Mouse (Mus musculus) C2C12 (cell line): Measurements from ENCODE around the gene Aes. TPM values are rescaled to one million over a fixed set of nuclear protein-coding genes. Genes with fewer than 3 reads are reported as not detected.

Experiments
- H3K27me3 ChIP-seq: one replicate; pipeline ENCODE4 v1.6.1; 2011; ENCODE audit not compliant: control insufficient read depth, insufficient read depth, insufficient read length
- H3K36me3 ChIP-seq: one replicate; pipeline ENCODE4 v1.6.1; 2011; ENCODE audit not compliant: control insufficient read depth, insufficient read depth
- H3K4me3 ChIP-seq: one replicate; pipeline ENCODE4 v1.5.1; 2011; ENCODE audit warnings: mild to moderate bottlenecking, control low read depth; ENCODE audit not compliant: poor library complexity, insufficient read depth, severe bottlenecking
- H3K79me2 ChIP-seq: one replicate; pipeline ENCODE4 v1.6.1; 2011; ENCODE audit not compliant: control insufficient read depth, insufficient read depth
- H3K79me3 ChIP-seq: one replicate; pipeline ENCODE4 v1.6.1; 2011; ENCODE audit warnings: low read depth, control low read depth
- H3ac ChIP-seq: one replicate; pipeline ENCODE3; 2011; ENCODE audit warnings: low read depth; ENCODE audit not compliant: control insufficient read depth, insufficient read length
- CEBPB ChIP-seq: IDR thresholded peaks from one replicate; pipeline ENCODE4 v1.6.1; 2011; ENCODE audit warnings: low read depth, mild to moderate bottlenecking, control low read depth, moderate library complexity
- CTCF ChIP-seq: IDR thresholded peaks from one replicate; pipeline ENCODE4 v1.5.1; 2011; ENCODE audit not compliant: control insufficient read depth, insufficient read depth, insufficient read length
- FOSL1 ChIP-seq: IDR thresholded peaks from one replicate; pipeline ENCODE4 v1.8.0; 2011; ENCODE audit warnings: mild to moderate bottlenecking, low read length; ENCODE audit not compliant: poor library complexity, insufficient read depth, severe bottlenecking
- MAX ChIP-seq: IDR thresholded peaks from one replicate; pipeline ENCODE4 v1.6.1; 2011; ENCODE audit warnings: mild to moderate bottlenecking, control low read depth
- MYOD1 ChIP-seq: IDR thresholded peaks from one replicate; pipeline ENCODE4 v1.6.1; 2011; ENCODE audit warnings: low read depth; ENCODE audit not compliant: control insufficient read depth, insufficient read length
- MYOG ChIP-seq: IDR thresholded peaks from one replicate; pipeline ENCODE4 v1.6.1; 2011; ENCODE audit not compliant: control insufficient read depth, insufficient read length; ENCODE audit errors: extremely low read depth
- USF1 ChIP-seq: IDR thresholded peaks from one replicate; pipeline ENCODE4 v1.6.1; 2011; ENCODE audit warnings: low read depth, mild to moderate bottlenecking, control low read depth, moderate library complexity
- polyA plus RNA-seq: library from polyadenylated mRNA; unstranded; fragments of >200 nt; fragmentation: generic; extraction: Trizol; gene quantifications from one replicate; pipeline ENCODE4 v1.2.1, GENCODE M21; 2012; ENCODE audit warnings: missing spikeins

Aes gene
- polyA plus RNA-seq, 1 experiment = 532 TPM

DNA sequence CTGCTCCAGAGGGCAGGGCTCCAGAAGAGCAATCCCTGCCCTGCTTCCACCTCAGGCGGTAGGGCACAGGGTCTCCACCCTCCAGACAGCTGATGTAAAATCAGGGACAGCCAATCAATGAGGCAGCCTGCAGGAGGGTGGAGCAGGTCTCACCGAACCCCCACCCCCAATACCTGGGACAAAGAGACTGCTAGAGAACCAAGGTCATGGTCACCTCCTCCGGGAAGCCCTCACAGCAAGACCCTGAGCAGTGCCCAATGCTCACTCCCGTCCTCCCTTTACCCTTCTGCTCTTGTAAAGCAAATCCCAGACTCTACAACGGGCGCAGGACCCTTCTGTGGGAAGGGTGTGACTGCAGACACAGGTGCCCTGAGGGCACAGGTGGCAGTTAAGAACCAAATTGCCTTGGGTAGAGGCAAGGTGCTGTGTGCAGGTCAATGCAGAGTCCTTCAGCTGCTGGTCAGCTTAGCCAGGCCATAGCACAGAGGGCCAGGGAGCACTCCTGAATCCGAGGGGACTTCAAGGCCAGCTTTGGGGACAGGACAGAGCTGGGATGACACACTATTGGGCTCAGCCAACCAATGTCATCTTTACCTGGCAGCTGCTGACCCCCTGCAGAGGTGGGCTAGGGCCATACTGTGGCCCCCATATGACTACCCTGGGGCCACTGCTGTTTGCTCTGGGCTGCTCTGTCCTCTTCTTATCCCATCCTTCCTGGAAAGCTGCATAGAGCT, 16.4 kb upstream of the Aes start:
- Histone ChIP-seq H3ac (no peak overlapping the region), H3K79me3 (peaks cover 66% of the 10 kb centered on the region), H3K27me3 (no peaks in the 10 kb centered on the region), H3K4me3 (no peak overlapping the region), H3K79me2 (peaks cover 71% of the 10 kb centered on the region), H3K36me3 (peaks cover 13% of the 10 kb centered on the region)
- TF ChIP-seq MAX = no peak
- TF ChIP-seq CTCF = no peak
- TF ChIP-seq FOSL1 = no peak
- no peak for TF ChIP-seq CEBPB
- TF ChIP-seq USF1 = no peak
- TF ChIP-seq MYOD1 = no peak
- TF ChIP-seq MYOG = no peak

DNA sequence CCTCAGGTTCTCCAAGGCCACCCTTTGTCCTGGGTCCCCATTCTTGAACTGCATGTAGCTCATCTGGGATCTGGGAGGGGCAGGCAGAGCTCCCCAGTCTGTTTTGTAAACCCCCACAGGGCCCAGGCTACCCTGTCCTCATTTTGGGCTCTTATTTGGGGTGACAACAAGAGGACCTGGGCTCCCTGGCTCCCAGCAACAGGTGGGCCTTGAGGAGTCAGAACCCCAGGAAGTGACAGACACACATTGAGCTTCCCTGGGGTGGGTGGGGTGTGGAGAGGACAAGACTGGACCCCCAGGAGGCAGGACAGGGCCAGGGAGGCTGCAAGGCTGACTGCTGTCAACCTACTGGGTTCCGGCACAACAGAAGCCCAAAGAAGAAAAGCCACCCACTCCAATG, 15.7 kb upstream of the Aes start:
- H3K79me3 ChIP-seq = peaks cover 58% of the 10 kb centered on the region
- no peaks in the 10 kb centered on the region for H3K27me3 ChIP-seq
- peak overlapping the region; percentile 94 for H3ac ChIP-seq
- H3K4me3 ChIP-seq = peak overlapping the region; percentile 95
- H3K79me2 ChIP-seq = peaks cover 63% of the 10 kb centered on the region
- peaks cover 10% of the 10 kb centered on the region for H3K36me3 ChIP-seq
- TF ChIP-seq MAX (no peak), USF1 (no peak), CTCF (no peak), MYOG (no peak), MYOD1 (no peak), FOSL1 (no peak), CEBPB (no peak)

DNA sequence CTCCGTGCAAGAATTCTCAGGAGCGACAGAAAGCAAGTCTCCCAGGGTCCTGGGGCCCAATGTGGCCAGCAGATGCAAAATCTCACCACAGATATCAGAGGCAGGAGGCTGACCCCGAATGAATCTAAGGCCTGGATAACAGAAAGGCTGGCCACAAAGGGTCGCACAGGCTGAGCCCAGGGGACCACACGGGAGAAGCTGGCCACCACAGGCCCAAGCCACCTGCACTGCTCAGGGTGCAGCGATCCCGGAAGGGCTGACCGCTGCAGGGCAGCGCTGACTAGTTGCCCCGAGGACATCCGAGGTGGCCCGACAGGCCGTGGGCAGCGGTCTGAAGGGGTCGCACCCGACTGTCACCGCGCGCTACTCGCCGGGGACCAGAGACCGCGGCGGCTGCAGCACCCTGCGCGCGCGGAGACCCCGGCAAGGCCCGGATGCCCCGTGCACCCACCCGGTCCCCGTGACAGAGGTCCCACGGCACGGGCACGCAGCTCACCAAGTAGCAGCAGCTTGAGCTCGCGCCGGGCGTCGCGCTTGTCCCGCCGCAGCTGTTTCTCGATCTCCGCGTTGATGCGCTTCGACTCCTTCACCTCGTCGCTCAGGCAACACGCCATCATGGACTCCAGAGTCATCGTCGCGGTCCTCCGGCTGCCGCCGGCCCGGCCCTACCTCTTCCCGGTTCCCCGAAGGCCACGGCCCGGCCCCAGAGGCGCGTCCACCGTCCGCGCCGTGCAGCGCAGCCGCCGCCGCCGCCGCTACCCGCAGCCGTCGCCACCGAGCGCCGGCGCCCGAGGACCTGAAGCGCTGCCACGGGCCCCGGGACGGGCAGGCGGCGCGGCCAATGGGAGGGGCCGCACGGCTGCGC, 14.8 kb upstream of the Aes start:
- peaks cover 50% of the 10 kb centered on the region for H3K79me3 ChIP-seq
- H3K4me3 ChIP-seq = peak overlapping the region; percentile 95
- H3ac ChIP-seq = peak overlapping the region; percentile 94
- H3K27me3 ChIP-seq = no peaks in the 10 kb centered on the region
- peaks cover 1% of the 10 kb centered on the region for H3K36me3 ChIP-seq
- peaks cover 54% of the 10 kb centered on the region for H3K79me2 ChIP-seq
- TF ChIP-seq MYOD1 (no peak), FOSL1 (no peak), MYOG (no peak)

DNA sequence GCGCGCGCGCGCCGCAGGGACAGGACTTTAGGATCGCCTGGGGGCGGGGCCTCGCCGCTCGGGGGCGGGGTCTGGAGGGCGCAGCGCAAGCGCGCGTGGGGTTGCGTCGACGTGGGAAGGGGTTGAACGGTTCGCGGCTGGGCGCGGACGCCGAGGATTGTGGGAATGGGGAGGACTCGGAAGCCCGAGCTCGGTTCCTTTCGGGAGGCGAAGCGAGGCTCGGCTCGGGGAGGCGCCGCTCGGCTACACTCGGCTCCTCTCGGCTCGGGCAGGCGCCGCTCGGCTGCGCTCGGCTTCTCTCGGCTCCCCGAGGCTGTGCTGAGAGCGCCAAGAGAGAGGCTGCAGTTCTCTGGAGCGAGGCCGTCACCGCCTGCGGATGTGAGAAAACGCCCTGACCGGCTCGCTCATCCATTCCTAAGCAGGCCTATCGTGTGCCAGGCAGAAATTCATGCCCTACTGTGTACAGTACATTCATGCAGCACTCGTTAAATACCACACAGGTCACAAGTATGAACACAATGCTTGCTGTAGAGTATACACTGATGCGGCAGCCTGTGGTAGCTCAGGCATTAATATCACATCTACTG, 14.0 kb upstream of the Aes start, which contains the start of gene Gna11:
Gene Gna11 (minus strand): TSS at position 30 of the 587 bp plus-strand sequence.
- TF ChIP-seq CEBPB (no peak), CTCF (no peak), MAX (peak; percentile 21), MYOD1 (no peak)
- Histone ChIP-seq H3K27me3 (no peaks in the 10 kb centered on the region), H3K79me3 (peaks cover 42% of the 10 kb centered on the region), H3K79me2 (peaks cover 47% of the 10 kb centered on the region), H3ac (peak within 1 kb of the TSS; percentile 94), H3K4me3 (peak within 1 kb of the TSS; percentile 95), H3K36me3 (no peaks in the 10 kb centered on the region)

DNA sequence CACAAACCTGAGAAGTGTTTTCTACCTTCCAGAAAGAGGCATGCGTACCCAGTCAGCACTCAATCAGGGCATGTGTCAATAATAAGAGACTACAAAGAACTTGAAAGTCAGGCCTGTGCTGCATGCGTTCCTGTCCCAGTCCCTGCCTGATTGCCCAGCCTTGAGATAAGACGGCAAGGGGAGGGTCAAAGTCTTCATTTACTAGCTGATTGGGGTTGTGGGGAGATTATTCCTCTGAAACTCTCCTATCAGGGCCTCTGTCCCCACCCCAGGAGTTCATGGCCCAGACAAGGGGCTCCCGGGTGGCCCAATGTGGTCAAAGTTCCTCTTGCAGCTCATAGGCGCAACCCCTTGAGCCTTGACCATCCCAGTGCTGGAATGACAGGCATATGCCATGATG, 13.0 kb upstream of the Aes start:
- Histone ChIP-seq H3K36me3 (no peaks in the 10 kb centered on the region), H3K79me3 (peaks cover 32% of the 10 kb centered on the region), H3K27me3 (no peaks in the 10 kb centered on the region), H3ac (no peak overlapping the region), H3K4me3 (no peak overlapping the region), H3K79me2 (peaks cover 36% of the 10 kb centered on the region)
- TF ChIP-seq MAX (no peak), CEBPB (no peak), USF1 (no peak), MYOG (no peak), FOSL1 (no peak)
